Mouse (Mus musculus) left cerebral cortex, adult 2 months (tissue): ENCODE data around the gene Mipol1. TPM values are rescaled to one million over a fixed set of nuclear protein-coding genes. Genes with fewer than 3 reads are reported as not detected.
"Not testable (repeated sequence)": the region's sequence is repeated elsewhere in the genome, so short reads cannot be mapped to it uniquely, and the experiment has no call there.

Source experiments
- DNase-seq, 2 experiments: peaks; one replicate each; pipeline ENCODE4 v3.0.0; 2021 to 2022; ENCODE audit warnings: low spot score in 2 of 2, mixed read lengths in 1 of 2; ENCODE audit errors: extremely low spot score in 1 of 2
- H3K27ac ChIP-seq: fragments of 200-600 bp; 2 replicates; pipeline ENCODE4 v1.8.1; 2022
- H3K4me3 ChIP-seq: fragments of 200-600 bp; 2 replicates; pipeline ENCODE4 v1.8.1; 2022
- CTCF ChIP-seq: fragments of 200-600 bp; IDR thresholded peaks from 2 replicates; pipeline ENCODE4 v1.8.1; 2022; ENCODE audit warnings: antibody characterized with exemption, mild to moderate bottlenecking, moderate library complexity
- intact Hi-C: fragments of 180-260 bp; cut with DNase I; formaldehyde crosslinking; loops from one replicate; pipeline ENCODE4 v1.15.1; 2025
- total RNA-seq, 2 experiments: library from RNA; stranded (reverse); gene quantifications; 2 replicates each; pipeline ENCODE4 v1.2.3; 2021

Gene Mipol1
- total RNA-seq, 2 experiments from 2014 or later = 5.4 to 6.4 TPM

DNA sequence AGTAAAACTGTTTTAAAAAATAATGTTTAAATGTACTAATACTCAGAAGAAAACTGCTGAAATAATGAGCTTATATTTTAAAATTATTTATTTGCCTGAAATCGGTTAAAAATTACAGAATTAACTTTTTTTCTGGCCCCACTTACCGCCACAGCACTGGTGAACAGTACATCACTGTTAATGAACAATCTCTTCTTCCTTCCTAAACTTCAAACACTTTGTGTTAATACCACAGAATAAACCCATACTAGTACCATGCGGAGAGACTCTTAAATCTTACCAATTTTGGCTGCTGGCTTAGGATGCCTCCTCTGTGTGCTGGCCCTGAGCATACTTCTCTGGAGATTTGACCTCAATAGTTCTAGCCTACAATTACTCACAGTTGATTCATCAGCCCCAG, 28.3 kb upstream of the Mipol1 start:
- no peak for TF ChIP-seq CTCF
- DNase-seq = no peak
- intact Hi-C loops = no loop called here
- Histone ChIP-seq H3K4me3 (no peak overlapping the region), H3K27ac (no peak overlapping the region)

GRCm38 (mm10) chr12:57204276-57204851, 25.9 kb upstream of the Mipol1 start:
- intact Hi-C loops = no loop called here
- DNase-seq = no peak
- TF ChIP-seq CTCF = no peak

GRCm38 (mm10) chr12:57211353-57212311, 18.6 kb upstream of the Mipol1 start:
- intact Hi-C loops = no loop called here
- peak; percentile 30 to 31 for DNase-seq
- Histone ChIP-seq H3K4me3 (peak overlapping the region; percentile 43), H3K27ac (no peak overlapping the region; the same call in 1 of the 2 replicates)
- no peak for TF ChIP-seq CTCF

More at GRCm38 (mm10) chr12:57204276-57204851, 25.9 kb upstream of the Mipol1 start:
- Histone ChIP-seq H3K4me3 (no peak overlapping the region), H3K27ac (no peak overlapping the region)

- intact Hi-C loops, H3K27ac ChIP-seq, DNase-seq, H3K4me3 ChIP-seq: not testable (repeated sequence)
These were observed 17.8 kb upstream of the Mipol1 start for GRCm38 (mm10) chr12:57212463-57212862.

GRCm38 (mm10) chr12:57226411-57226810, 3.8 kb upstream of the Mipol1 start:
- no peak overlapping the region for H3K4me3 ChIP-seq
- H3K27ac ChIP-seq = no peak overlapping the region
- TF ChIP-seq CTCF = no peak
- intact Hi-C loops = no loop called here
- no peak for DNase-seq

- Histone ChIP-seq H3K27ac (no peak overlapping the region), H3K4me3 (no peak overlapping the region)
- intact Hi-C loops = no loop called here
- TF ChIP-seq CTCF = no peak
- no peak for DNase-seq
These were observed 2.5 kb upstream of the Mipol1 start for GRCm38 (mm10) chr12:57227776-57228175.

- intact Hi-C loops = no loop called here
- peak overlapping the region; percentile 84 for H3K27ac ChIP-seq
- no peak for DNase-seq
- TF ChIP-seq CTCF = no peak
- H3K4me3 ChIP-seq = peak overlapping the region; percentile 87
These were observed 524 bp upstream of the Mipol1 start for GRCm38 (mm10) chr12:57229703-57230102.

- no peak overlapping the region for H3K27ac ChIP-seq
- intact Hi-C loops = no loop called here
- peak overlapping the region; percentile 87 for H3K4me3 ChIP-seq
- peak; percentile 19 for TF ChIP-seq CTCF
- DNase-seq = peak in 1 of 2 experiments; percentile 9
These were observed 1.1 kb downstream of the Mipol1 start for GRCm38 (mm10) chr12:57231085-57231875.

DNA sequence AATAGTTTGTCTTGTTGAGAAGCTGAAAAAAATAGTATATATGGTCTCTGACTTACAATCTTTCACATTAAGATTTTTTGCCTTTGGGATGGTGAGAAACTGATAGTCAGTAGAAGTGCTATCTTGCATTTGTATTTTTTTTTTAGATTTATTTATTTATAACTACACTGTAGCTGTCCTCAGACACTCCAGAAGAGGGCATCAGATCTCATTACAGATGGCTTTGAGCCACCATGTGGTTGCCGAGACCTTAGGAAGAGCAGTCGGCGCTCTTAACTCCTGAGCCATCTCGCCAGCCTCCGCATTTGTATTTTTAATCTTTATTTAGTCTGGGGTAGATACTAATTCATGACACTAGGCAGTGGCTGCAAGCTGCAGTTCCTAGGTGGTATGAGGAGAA, 3.2 kb downstream of the Mipol1 start:
- Histone ChIP-seq H3K4me3 (no peak overlapping the region), H3K27ac (no peak overlapping the region)
- no peak; the same call in 1 of the 2 replicates for TF ChIP-seq CTCF
- no peak for DNase-seq
- intact Hi-C loops = no loop called here

DNA sequence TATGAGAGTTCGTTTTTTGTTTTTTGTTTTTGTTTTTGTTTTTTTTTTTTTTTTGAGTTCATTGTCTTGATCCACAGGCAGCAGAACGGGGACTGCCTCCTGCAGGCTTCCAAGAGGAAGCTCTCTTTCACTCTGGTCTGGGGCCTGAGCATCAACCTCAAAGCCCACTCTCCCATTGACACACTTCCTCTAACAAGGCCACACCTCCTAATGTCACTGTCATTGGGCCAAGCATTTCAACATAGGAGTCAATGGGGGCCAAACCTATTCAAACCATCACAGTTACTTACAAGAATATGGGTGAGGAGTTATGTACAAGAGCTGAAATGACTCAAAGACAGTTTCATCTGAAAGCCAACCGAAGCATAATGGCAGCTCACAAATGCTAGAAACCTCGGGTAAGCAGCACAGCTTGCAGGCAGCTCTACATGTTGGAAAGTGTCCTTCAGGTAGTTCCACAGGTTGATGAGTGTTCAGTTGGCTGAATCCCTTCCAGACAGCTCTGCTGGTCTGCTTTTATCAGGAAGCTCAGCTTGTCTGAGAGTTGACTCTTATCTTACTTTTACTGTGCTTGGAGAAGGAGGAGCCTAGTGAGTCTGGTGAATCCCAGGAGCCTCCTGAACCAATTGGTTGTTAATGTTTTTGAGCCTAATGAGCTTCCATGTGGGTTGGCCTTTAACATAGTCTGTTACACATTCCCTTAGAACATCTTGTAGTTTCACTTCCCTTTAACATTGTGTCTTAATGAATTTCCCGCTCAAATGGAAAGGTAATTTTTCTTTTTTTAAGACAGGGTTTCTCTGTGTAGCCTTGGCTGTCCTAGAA, 13.7 kb downstream of the Mipol1 start:
- DNase-seq = no peak
- intact Hi-C loops = no loop called here
- Histone ChIP-seq H3K4me3 (no peak overlapping the region), H3K27ac (no peak overlapping the region)
- no peak for TF ChIP-seq CTCF

GRCm38 (mm10) chr12:57258572-57258971, 28.3 kb downstream of the Mipol1 start:
- DNase-seq = no peak
- peak; percentile 54 for TF ChIP-seq CTCF
- intact Hi-C loops = no loop called here
- no peak overlapping the region for H3K4me3 ChIP-seq
- no peak overlapping the region for H3K27ac ChIP-seq
